Mouse (Mus musculus) leukemia stem cell, adult 10-12 weeks (primary cell): ENCODE results near the gene Sema5b. TPM values are rescaled to one million over a fixed set of nuclear protein-coding genes. Genes with fewer than 3 reads are reported as not detected.

Source experiments
- polyA plus RNA-seq: library from polyadenylated mRNA; stranded (reverse); fragments of >175 nt; gene quantifications from 2 replicates; pipeline ENCODE4 v1.2.3, GENCODE M21; 2012; ENCODE audit warnings: low replicate concordance

The Sema5b gene
- not detected in 2 replicates for polyA plus RNA-seq

DNA sequence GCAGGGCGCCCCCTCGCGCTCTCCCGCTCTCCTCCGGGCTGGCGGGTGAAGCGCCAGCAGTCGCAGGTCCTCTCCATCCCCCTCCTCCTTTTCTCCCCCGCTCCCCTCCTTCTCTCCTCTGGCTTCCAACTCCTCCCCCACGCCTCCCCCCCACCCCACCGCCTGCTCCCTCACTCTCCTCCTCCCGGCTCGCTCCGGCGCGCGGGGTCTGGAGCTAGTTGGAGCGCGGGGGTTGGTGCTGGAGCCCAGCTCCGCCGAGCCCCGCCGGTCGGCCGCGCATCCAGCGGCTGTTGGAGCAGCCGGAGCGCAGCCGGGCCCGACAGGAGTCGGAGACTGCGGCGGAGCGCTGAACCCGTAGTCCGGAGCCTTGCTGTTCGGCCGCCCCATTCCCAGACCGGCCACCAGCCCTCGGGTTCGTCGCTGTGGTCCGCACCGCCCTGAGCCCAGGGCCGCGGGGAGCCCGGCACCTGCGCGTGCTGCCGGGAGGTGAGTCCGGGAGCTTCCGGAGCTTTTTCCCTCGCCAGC is at the start of gene Sema5b:
Gene Sema5b, plus strand, starts transcription at position 29 of the 525 bp plus-strand sequence.

Other genes with a start within 250 kb of the Sema5b start
- 0.46 TPM in 1 of 2 replicates, not detected in the other for gene Sec22a, start 177.2 kb upstream of the Sema5b start, polyA plus RNA-seq
- gene Pdia5, start 50.3 kb upstream of the Sema5b start, polyA plus RNA-seq = 0.43 and 0.44 TPM in 2 replicates
- gene Dirc2, start 228.2 kb downstream of the Sema5b start, polyA plus RNA-seq = 5.0 and 5.2 TPM in 2 replicates
- 10.8 and 10.9 TPM in 2 replicates for gene Hspbap1, start 229.2 kb downstream of the Sema5b start, polyA plus RNA-seq